Mouse (Mus musculus): ENCODE data around the gene Dmrt1. TPM values are rescaled to one million over a fixed set of nuclear protein-coding genes. Genes with fewer than 3 reads are reported as not detected.

Gene Dmrt1
- not detected for polyA plus RNA-seq (2017; shearing (Covaris generic))

DNA sequence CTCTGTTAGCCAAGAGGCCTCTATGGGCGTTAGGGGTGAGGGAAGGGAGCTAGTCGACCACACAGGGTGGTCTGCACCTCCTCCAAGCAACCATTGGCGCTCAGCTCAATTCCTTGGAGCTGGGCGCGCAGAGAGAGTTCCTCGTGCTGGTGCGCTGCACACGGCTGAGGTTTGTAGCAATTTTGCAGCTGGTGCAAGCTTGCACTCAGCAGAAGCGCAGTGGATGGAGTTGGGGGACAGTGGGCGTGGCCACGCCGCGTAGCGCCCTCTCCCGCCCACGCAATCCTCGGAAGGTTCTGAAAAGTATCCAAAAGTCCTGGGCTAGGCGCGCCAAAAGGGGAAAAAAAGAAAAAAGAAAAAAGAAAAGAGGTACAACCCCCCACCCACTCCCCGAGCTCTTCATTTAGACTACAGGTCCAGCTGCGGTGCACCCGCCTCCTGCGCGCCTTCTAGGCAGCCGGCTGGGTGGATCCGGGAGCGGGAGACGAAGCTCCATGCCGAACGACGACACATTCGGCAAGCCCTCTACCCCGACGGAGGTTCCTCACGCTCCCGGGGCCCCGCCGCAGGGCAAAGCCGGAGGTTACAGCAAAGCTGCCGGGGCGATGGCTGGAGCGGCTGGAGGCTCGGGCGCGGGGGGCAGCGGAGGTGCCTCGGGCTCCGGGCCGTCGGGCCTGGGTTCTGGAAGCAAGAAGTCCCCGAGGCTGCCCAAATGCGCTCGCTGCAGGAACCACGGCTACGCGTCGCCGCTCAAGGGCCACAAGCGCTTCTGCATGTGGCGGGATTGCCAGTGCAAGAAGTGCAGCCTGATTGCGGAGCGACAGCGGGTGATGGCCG lies at the start of gene Dmrt1:
Dmrt1 (plus strand) TSS at position 259 of the 837 bp plus-strand sequence.

DNA sequence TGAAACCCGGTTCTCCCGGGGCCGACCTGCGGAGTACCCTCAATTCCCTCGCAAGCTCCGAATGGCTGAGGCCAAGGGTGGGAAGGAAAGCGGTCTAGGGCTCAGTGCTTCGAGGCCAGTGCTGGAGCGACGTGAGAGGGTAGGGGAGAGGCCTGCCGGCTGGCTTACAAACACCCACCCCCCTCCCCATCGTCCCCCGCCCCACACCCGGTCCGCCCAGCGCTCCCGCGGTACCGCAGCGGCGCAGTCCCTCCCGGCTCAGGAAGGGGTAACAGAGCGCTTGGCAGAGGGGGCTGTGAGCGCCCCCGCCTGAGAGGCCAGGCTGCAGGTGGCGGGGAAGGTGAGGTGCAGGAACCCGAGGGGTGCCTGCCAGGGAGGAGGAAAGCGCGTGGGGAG lies 104.6 kb downstream of the Dmrt1 start, which contains the start of gene Dmrt3:
Dmrt3 (plus strand) TSS at position 287 of the 396 bp plus-strand sequence.

Other genes starting within 250 kb of the Dmrt1 start
- not detected for gene Dmrt3, start 104.7 kb downstream of the Dmrt1 start, polyA plus RNA-seq (2017; shearing (Covaris generic))
- not detected for gene Dmrt2, start 166.8 kb downstream of the Dmrt1 start, polyA plus RNA-seq (2017; shearing (Covaris generic))

Measured in activated CD4-positive, CD25-positive, alpha-beta regulatory T cell, adult 9 weeks (primary cell).